Mouse (Mus musculus) olfactory bulb, adult 2 months (tissue): Measurements from ENCODE around the gene Ccdc85a.

ENCODE experiments used
- CTCF ChIP-seq: fragments of 200-500 bp; IDR thresholded peaks from 2 replicates; pipeline ENCODE4 v1.5.1; 2012; ENCODE audit warnings: low read depth, mild to moderate bottlenecking, low read length, moderate library complexity; ENCODE audit not compliant: insufficient read depth
- POLR2A ChIP-seq: fragments of 200-500 bp; IDR thresholded peaks from 2 replicates; pipeline ENCODE4 v1.6.1; 2012; ENCODE audit warnings: mild to moderate bottlenecking, low read depth, low read length, moderate library complexity; ENCODE audit not compliant: insufficient read depth

DNA sequence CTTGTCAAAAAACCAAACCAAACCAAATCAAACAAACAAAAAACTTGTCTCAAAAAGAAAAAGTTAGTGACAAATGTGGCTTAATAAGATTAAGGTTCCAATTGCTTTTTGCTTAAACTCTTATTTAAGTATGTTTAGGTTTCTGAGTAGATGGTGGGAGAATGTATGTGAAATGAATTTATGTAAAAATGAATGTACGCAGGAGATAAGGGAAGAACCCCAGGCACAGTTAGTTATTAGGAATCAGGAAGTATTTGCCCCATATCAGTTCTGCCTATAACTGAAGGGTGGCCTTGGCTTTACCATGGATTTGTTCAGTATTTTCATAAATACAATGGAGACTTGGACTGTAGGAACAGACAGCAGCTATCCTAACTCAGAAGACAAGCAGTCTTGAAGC, 49.0 kb upstream of the Ccdc85a start:
- no peak for TF ChIP-seq CTCF
- TF ChIP-seq POLR2A, result no peak
